Mouse (Mus musculus) c-Kit-positive CD71-positive TER-119-positive erythroid progenitor cells, embryonic 14.5 days (primary cell): ENCODE measurements around the gene Utp14b.

Source experiments
- DNase-seq: peaks from one replicate; pipeline ENCODE4 v3.0.0-alpha.2; 2013; ENCODE audit warnings: low spot score

Utp14b gene

DNA sequence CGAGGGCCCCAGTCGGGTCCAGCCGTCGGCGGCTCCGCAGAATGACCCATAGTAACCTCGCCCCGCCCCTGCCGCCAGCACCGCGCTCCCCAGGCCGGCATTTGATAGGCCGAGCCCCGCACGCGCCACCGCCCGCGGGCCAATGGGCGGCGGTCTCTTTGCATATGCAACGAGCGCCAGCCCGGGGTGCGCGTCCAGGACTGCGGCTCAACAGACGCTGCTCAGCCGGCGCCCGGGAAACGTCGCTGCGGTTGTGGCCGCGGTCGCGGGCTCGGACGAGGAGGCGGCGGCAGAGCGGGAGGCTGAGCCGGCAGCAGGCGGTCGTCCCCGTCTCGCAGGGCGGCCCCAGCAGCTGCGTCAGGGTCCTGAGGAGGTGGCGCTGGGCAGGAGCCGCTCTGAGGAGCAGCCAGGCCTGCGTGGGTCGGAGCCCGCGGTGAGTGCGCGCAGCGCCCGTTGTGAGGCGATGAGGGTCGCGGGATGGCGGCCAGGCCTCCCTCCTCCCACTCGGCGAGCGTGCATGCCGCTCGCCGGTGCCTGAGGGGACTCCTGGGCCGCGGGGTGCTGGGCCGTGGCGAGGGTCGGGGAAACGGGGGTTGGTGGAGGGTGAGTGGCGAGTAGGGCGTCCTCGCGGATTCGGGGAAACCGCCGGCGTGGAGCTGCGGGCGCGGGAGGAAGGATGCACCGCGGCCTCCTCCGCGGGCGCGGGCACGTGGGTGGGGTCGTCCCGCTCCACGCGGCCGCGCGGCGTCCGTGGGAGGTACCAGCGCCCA lies at the start of gene Utp14b, which contains the start of gene Acsl3:
TSS of gene Utp14b (plus strand) at position 368 of the 770 bp plus-strand sequence.
TSS of gene Acsl3 (plus strand) at position 155 of the 770 bp plus-strand sequence.
- DNase-seq, result peak; percentile 91

DNA sequence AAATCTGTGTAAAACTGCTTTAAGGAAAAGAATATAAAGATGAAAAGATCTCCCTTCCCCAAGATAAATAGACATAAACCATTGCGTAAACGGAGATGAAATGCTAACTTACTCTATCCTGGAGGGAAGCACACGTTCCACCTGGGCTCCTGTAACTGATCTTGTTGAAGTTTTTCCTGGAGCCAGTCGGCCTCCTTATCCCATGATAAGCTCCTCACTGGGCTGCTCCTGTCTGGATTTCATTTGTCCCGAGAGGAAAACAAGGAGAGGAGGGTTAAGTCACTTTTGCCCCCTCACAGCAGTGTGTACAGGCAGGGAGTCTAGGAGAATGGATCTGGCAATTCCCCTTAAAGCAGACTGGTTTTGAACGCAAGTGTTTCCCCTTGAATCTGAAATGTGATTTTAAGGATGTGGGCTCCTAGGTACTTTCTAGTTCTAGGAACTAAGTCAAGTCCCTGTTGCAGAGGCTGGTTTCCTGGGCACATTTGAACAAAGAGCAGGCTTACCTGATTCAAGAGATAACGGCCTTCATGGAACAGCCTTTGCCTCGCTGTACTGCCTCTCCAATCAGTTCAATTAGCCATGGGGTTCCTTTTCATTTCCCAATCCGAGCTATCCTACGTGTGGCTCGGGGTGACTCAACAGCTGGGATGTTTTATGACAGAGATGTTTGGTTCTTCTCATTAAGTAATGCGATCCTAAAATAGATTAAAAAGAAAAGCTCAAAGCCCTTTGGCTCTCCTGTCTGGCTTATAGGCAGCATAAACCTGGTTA lies 48.5 kb upstream of the Utp14b start:
- no peak for DNase-seq

DNA sequence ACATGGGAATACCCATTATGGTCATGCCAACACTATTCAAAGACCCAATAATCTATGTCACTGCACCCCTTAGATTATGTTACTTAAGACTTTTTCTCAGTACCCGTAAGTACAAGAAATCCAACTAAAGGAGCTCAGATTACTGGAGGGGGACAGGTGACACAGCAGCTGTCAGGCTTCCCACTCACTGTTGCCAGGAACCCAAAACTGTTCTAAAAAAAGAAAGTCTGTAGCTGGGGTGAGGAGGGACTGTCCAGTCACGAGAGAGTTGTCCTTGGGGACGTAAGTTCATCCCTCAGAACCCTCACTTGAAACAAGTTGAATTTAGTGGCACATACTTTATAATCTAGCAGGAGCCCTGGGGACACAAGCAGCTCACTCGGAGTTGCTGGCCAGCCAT lies 46.8 kb upstream of the Utp14b start:
- DNase-seq, result no peak

DNA sequence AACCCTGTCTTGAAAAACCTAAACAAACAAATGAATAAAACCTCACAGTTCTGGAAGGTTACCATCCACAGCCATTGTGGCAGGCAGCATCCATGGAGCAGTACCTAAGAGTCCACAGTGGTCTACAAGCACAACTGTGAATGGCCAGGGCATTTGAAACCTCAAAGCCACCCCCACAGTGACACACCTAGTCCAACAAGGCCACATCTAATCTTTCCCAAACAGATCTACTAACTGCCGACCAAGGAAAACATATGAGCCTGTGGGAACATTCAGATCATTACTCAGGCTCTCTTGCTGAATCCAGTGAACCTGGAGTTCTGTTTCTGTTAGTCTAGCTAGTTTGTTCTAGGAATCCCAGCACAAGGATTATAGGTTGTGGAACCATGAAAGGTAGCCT lies 44.9 kb upstream of the Utp14b start:
- no peak for DNase-seq

DNA sequence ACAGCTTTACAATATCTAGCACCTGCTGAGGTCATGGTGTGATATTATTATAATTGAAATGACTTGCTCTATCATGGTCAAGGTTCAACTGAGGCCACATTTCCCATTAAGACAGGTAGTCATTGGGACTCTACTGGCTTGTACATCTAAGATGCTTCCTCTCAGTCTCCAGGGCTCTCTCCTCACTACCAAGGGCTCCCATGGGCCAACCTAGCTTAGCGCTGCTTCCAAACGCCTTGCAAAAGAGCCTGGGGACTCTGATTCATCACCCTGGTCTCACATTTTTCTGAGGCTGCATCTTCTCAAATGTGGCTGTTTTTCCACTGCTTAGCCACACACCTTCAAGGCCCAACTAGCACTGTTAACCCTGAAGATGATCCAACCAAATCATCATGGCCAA lies 33.5 kb upstream of the Utp14b start:
- no peak for DNase-seq

DNA sequence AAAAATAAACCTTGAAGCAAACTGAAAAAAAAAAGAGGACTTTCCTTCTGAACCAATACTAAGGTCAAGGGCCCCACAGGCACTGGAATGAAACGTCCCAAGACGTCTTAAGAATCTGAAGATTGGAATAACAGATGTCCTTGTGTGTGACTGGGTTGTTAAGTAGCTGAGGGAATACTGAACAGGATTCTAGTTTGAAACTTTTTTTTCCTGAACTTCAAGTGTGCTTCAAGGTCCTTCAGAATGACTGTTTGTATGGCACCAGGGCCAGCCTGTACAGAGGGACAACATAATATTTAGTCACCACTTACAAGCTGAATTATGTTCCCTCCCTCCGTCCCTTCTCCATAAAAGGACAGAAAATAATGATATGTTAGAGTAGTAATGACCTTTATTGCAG lies 23.4 kb upstream of the Utp14b start:
- DNase-seq, result no peak

DNA sequence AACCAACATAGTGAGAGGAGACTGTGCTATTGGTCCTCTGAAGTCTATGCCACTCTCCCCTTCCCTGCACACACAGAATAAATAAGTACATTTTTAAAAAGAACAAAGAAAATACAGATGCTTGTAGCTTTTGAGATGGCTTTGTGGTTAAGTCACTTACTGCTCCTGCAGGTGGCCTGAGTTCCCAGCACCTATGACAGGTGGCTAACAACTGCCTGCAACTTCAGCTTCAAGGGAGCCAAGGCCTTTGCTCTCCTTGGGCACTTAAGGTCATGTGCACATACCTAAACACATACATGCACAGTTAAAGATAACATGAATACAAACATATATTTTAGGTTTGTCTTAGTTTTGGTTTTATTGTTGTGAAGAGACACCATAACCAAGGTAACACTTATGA lies 17.0 kb upstream of the Utp14b start:
- DNase-seq, result no peak

DNA sequence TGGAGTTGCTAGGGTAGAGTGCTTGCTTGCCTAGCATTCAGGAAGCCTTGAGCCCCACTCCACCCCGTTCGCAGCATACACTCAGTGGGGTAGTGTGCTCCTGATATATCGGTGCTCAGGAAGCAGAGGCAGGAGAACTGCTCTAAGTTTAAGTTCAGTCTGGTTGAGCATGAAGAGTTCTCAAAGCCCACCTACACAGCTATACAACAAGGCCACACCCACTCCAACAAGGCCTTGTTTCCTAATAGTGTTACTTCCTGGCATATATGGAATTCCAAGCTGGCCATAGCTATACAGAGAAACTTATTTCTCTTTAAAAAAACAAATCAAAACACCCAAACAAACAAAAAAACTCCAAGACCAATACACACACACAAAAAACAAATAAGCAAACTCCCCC lies 16.0 kb upstream of the Utp14b start:
- no peak for DNase-seq

DNA sequence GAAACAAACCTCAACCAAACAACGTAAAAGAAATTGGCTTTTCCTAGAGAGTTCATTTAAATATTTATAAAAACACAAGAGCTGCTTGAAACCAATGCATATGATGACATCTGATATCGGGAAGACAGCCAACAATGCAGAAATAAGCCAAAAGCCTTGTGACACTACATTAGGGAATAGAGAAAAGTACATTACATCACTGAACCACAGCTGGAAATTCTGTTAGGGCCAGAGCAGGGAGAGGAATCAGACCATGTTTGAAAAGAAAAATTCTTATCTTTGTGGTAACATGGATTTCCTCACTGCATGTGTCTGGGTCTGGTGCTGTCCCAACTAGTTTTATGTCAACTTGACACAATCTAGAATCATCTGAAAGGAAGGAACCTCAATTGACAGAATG lies 15.6 kb upstream of the Utp14b start:
- no peak for DNase-seq

DNA sequence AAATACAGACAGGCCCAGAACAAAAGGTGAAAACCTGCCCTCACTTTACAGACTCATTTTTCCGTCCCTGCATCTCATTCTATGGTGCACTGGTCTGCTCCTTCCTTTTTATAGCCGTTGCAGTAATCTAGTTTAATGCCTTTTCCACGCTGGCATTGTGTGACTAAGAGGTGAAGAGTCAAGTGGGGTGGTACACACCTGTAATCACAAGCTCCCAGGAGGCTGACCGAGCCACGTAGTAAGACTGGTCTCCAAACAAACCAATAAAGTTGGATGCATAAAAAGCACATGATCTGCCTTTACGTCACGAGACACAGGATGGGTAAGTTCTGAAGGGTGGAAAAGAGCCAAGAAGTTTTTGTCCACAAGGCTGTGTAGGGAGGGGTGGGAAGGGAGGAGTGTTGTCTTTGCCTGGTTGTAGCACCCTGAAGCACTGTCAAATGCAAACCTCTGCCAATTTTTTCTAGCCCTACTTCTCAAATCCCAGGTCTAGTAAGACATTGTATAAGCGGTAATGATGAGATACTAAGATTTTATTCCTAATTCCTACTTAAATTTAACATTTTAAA lies 10.4 kb upstream of the Utp14b start:
- DNase-seq, result no peak

DNA sequence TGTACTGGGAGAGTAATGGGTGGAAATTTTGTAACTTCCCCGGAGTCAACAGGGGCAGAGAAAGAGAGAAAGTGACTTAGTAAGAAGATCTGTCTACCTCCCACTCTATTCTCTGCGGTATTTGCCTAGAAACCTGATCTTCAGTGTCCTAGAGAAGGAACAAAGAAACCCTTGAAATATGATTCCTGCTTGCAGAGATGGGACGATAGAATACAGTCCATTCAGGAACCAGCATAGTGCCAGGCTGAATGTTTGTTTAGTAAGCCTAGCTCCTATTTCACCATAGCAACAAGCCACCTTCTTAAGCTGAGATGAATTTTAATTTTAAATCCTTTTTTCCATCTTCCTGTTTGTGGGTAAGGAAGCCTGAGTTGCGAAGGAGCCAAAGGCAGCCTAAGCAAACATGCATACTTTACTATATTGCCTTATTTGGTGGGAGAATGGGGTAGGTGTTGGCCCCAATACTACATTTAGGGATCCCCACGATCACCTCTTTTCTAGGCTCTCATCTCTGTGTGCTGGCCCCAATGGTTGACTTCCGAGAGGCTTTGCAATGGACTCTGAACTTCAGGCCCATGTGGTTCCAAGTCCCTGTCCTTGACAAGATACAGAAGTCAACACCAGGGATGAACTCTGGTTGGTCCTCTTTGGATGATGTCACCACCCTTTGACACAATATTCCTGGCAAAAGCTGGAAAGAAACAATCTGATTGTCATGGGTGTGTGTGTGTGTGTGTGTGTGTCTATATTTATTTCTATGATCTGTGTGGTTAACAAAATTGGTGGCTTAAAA lies 8.4 kb upstream of the Utp14b start:
- DNase-seq, result no peak

DNA sequence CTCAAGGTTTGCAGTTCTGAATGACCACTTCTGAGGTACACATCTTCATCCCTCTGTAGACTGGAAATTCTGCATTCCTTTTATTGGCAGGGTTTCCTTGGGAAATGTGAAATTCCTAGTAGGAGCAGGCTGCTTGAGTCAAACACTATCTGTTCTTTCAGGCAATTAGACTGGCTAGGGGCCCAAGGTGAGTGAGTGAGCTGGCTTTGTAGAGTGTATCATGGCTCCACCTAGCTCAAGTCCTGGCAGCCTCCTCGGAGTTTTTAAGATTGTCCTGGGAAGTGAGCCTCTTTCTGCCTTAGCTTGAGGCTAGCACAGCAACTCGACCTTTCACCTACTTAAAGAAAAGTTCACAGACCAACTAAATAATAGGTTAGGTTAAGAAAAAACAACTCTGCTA lies 1.4 kb upstream of the Utp14b start:
- no peak for DNase-seq

DNA sequence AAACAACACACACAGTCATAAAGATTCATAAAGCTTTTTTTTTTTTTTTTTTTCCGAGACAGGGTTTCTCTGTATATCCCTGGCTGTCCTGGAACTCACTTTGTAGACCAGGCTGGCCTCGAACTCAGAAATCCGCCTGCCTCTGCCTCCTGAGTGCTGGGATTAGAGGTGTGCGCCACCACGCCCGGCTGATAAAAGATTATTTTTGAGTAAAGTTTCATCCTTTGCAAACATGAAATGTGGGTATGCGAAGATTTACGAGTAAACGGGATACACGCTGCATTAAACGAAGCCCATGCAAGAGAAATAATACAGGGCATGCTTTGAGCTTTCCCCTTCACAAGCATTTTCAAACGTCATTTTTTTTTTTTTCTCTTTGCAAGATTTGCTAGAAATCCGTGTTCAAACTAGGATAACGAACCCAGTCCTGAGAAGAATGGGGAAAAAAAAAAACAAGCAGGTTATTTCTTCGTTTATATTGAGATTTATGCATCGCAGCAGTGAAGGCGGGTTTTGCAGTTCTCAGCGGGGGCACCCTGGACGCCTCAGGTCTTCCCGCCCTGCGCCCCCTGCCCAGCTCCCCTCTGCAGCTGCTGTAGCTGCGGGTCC lies 713 bp upstream of the Utp14b start:
- no peak for DNase-seq

DNA sequence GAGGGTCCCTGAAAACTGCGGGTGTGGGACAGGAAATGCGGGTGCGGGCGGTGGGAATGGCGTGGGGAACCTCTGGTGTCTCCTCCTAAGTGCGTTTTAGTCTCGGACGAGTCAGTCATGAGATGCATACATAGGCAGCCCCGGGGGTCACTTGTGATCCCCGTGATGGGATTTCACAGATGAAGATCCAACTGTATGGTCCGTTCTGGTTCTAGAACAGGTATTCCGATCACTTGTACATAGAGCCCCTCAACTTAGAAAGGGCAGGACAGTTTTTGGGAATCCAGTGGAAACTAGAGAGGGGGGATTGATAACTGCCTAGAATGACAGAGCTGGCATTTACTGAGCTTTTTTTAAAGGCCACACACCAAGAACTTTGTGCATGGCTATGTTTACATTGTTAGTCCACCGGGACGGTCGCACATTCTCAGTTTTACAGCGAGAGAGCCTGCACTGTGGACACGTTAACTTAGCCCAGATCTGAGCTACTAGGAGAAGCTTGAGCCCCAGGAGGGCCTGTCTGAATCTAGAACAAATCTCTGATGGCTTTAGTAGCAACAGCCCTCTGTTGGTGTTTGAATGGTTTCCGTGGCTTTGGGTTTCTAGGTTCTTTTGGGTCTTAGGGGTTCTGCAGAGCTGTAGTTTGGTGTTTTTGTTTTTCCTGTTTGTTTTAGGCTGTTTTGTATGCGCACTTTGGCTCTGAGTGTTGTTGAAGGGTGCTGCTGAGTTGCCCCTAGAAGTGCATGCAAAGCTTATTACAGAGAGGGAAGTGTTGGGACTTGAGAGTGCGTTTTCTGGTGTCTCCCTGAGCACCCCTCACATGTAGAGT lies 817 bp downstream of the Utp14b start:
- DNase-seq, result peak; percentile 17

DNA sequence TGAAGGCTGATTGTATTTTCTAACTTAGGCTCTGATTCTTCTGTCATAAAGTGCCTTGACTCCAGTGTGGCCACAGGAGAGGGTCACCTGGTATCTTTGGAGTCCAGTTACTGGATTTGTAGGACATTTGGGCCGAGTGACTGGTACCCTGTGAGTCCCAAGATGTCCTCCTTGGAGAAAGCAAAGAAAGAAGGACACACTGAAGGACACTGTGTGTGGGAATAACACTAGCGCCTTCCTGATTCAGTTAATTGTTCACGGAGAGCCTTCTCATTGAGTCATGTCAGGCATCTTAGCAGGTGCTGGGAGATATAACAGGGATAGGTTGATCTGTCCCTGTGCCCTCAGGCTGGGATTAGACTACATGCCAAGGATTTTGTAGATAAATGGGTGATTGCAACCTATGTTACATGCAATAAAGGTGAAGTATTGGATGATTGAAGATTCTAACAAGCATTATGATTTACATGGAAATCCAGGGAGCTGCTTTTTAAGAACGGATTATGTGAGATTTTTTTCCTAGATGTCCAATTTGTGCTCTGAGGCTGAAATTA lies 1.5 kb downstream of the Utp14b start:
- DNase-seq, result peak; percentile 6

DNA sequence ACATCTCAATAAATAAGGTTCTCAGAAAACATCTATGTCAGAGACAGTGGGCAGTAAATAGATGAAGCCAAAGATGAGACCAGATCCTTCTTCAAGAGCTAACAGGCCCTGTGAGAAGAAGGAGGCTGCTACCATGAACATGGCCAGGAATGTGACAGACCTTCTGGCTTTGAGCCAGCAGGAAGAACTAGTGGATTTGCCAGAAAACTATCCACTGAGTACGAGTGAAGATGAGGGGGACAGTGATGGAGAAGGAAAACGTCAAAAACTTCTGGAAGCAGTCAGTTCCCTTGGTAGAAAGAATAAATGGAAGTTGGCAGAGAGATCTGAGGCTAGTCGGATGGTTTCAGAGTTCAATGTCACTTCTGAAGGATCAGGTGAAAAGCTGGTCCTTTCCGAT lies 6.5 kb downstream of the Utp14b start:
- DNase-seq, result no peak

DNA sequence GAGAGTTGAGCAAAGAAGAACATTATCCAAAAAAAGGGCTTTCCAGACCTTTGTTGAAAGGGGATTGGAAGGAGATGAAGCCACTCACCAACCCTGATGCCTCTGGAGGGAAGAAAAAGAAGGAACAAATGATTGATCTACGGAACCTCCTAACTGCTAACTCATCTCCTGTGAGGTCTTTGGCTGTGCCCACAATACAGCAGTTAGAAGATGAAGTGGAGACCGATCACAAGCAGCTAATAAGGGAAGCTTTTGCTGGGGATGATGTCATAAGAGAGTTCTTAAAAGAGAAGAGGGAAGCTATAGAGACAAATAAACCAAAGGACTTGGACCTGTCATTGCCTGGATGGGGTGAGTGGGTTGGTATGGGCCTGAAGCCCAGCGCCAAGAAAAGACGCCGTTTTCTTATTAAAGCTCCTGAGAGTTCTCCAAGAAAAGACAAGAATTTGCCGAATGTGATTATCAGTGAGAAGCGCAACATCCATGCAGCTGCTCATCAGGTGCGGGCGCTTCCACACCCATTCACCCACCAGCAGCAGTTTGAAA lies 8.2 kb downstream of the Utp14b start:
- no peak for DNase-seq

DNA sequence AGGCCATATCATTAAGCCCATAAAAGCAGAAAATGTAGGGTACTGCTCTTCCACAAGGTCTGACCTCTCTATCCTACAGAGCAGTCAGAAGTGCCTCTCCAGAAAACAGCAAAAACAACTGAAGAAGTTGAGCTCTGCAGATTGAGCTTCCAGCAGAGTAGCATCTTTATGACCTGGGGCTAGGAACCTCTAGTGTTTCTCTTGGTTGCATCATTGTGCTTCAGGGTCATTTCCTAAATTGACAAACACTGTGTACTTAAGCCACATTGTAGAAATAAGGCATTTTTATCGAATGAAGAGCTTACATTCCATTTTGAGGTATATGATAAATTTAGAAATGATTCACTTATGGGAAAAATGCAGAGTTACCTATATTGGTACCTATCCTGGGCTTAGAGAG lies 8.7 kb downstream of the Utp14b start:
- no peak for DNase-seq

DNA sequence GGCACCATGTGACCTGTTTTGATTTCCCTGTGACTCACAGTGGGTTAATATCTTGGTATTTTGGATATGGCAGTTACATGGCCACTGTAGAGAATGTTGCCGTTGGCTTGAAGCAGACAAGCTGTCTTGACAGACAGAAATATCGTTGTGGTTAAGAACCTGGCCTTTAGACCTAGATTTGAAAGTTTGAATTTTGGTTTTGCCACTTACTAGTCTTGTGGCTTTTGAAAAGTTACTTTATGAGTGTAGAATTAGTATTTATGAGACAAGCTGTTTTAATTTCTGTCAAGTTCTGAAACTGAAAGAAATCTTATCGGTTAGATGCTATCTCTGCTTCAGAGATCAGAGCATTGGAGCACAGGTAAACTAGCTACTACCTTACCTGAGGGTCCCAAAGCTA lies 24.5 kb downstream of the Utp14b start:
- DNase-seq, result no peak

DNA sequence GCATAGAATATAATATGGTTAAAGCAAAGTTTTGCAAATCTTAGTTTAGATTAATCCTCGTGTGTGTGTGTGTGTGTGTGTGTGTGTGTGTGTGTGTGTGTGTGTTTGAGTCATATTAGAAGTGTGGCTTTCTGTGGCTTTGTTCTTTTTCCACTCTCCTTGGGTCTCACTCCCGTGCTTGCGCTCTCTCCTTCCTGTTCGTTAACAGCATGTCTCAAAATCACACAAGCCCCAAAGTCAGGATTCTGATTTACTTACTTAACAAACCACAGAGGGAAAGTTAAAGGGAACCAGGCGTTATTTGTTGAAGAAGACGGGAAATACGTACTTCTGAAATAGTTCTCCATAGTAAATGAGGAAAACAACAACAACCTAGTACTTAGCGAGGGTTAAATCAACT lies 26.3 kb downstream of the Utp14b start:
- no peak for DNase-seq
